Mouse (Mus musculus) left cerebral cortex, adult 9 months (tissue): ENCODE measurements around the gene Fgfr2.

Source experiments
- DNase-seq, 2 experiments: peaks; one replicate each; pipeline ENCODE4 v3.0.0; 2022; ENCODE audit warnings: low spot score in 2 of 2

Fgfr2 gene

DNA sequence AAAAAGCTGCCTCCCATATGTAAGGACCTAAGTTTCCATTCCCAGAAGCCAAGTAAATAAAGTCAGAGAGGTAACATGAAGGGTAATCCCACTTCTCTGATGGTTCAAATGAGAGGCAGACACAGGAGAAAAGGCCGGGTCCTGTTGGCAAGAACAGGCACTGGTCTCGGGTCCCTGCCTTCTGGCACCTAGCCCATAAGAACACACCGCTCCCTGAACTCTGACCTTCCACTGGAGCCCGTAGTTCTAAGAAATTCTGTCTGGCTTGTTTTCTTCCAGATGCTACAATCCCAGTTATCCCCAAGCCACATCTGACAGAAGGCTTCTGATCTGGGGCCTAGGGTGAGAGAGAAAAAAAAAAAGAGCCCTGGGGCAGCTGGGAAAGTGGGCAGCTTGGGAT lies 34.7 kb downstream of the Fgfr2 start:
- no peak for DNase-seq

- no peak for DNase-seq
These were observed 37.7 kb downstream of the Fgfr2 start for GRCm38 (mm10) chr7:133085408-133085807.

DNA sequence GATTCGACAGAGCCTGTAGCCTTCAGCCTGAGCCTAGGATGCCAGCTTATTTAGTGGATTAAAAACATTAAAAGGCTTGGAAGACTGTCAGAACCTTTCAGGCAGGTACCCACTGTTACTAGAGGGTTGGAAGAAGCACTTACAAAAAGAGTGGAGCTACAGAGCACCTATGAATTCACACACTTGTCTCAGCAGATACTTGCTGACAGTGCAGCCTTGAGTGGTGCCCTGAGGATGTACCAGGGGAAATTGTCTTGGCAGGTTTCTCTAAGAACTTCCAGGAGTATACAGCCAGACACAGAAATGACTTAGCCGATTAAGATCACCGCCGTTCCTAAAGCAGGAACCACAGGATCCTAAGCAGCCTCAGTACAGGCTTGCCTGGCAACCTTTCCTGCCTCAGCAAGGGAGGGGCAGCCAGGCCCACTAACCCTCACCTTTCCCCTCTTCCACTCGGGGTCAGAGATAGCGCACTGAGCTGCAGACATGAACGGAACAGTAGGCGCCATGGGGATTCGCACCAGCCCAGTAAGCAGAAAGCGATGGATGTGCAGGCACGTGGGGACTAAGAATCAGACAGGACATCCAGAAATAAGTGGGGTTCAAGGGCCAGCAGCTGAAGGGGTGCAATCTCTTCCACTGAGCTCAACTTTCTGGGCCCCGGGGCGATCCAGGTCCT lies 39.1 kb downstream of the Fgfr2 start:
- no peak for DNase-seq

GRCm38 (mm10) chr7:133078929-133079328 lies 44.2 kb downstream of the Fgfr2 start:
- DNase-seq: no peak

GRCm38 (mm10) chr7:133074462-133075133 lies 48.6 kb downstream of the Fgfr2 start:
- DNase-seq: no peak

- no peak for DNase-seq
These were observed 50.0 kb downstream of the Fgfr2 start for GRCm38 (mm10) chr7:133073147-133073651.

DNA sequence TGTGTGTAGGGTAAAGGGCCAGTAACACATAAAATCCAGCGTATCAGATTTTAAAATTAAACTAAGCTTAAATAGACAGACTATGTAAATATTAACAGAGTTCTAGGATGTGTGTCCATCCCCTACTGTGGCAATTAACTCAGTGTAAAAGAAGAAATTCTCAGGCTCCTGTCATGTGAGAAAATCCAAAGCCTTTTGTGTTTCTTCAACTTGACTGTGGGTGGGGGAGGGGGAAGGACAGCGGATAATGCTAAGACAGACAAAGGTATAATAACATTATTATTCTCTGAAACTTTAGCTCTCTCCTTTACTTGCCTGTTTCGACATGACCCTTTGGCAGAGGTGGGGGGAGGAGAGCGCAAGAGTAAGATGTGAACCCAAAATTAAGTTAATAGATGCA lies 50.6 kb downstream of the Fgfr2 start:
- no peak for DNase-seq

DNA sequence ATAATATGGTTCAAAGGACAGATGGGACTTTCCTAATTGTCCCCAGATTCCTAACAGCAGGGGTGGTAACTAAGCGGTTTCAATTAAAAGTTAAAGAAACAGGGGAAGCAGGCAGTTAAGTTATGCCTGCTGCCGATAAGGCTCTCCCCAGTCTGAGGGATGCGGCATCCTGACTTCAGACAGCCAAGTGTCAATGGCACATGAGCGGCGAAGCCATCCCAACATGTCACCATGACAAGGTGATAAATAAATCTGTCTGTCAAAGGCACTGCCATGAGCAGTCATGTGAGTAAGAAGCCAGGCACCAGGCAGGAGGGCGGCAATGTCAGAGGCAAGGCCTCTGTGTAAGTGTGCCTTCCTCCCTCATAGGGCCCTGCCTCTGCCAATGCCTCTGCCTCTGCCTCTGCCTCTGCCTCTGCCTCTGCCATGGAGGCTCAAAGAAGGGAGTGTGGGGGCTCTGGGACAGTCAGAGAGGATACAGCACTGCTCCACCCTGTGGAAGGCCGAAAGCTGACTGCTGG lies 55.8 kb downstream of the Fgfr2 start:
- DNase-seq: no peak

- peak in 1 of 2 experiments; percentile 57 for DNase-seq
These were observed 56.4 kb downstream of the Fgfr2 start for GRCm38 (mm10) chr7:133066776-133067175.

- DNase-seq: no peak
These were observed 61.1 kb downstream of the Fgfr2 start for GRCm38 (mm10) chr7:133062055-133062454.

GRCm38 (mm10) chr7:133060170-133060569 lies 63.0 kb downstream of the Fgfr2 start:
- no peak for DNase-seq

DNA sequence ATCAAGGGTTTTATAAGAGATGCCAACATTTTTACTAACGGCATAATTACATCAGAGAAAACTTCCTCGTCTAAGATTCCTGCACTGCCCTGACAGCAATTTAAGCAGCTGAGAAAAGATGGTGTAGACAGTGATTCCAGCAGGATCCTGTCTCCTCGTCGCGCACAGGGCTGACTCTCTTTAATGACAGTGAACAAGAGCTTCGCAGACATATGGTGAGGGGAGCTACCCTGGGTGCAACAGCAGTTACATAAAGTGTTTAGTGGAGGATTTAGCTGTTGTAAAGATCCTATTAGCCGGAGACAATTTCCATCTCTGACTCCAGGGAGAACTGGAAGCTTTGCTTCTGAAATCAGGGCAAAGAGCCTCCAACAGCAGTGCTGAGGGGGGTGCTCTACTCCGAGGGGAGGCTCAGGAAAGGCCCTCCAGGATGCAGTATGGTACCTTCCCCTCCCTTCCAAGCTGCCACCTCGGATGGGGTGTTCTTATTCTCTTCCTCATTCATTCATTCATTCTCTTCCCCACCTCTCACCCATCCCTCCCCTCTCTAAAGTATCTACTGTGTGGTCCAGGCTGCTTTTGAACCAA lies 63.5 kb downstream of the Fgfr2 start:
- no peak for DNase-seq

- no peak for DNase-seq
These were observed 64.0 kb downstream of the Fgfr2 start for GRCm38 (mm10) chr7:133059150-133059509.

- no peak for DNase-seq
These were observed 64.5 kb downstream of the Fgfr2 start for GRCm38 (mm10) chr7:133058496-133059149.

DNA sequence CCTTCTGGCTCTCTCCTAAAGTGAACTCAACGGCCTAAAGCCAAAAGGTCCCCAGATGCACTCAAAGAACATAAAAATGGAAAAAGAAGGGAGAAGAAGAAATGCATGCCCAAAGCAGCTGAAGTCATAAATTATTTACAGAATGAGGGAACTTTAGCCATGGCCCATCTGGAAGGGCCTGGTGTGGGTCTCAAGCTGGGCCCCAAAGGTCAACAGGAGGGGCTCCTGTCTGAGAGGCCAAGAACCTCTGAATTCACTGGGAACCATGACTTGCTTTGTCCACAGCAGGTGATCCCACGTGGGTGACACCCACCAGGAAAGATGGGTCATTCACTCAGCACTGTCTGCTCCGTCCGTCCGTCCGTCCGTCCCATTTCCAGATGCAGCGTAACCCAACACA lies 66.2 kb downstream of the Fgfr2 start:
- DNase-seq: no peak

DNA sequence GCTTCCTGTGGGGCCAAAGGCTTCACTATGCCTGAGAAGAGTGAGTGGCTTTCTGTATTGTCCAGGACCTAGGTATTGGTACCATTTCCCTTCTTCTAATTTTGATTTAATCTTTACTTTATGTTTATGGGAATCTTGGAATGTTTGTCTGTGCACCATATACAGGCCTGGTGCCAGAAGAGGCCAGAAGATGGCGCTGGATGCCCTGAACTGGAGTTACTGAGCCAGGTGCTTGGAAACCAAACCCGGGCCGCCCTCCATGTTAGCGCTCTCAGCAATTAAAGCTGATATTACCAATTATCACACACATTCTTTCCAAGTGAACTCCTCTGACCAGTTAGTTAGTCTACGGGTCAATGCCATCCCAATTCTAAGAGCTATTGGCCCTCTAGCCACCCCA lies 68.7 kb downstream of the Fgfr2 start:
- no peak for DNase-seq

DNA sequence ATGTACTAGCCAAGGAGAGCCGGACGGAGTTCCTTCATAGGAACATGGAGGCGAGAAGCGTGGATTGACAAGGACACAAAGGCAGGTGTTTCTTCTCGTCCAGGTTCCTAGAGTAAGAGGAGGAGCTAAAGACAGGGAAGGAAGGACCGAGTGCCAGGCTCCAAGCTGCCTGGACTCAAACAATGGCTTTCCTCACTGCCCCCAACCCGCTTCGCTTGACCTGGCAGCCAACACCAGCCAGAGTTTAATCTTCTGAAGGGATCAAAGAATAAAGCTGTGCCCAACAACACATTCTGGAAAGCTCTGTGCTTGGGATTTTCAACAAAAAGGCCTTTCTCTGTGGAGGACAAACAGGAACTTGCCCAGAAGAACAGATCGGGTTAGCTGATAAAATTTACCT lies 69.4 kb downstream of the Fgfr2 start:
- DNase-seq: no peak

GRCm38 (mm10) chr7:133052819-133053218 lies 70.3 kb downstream of the Fgfr2 start:
- DNase-seq: peak; percentile 35 to 42

DNA sequence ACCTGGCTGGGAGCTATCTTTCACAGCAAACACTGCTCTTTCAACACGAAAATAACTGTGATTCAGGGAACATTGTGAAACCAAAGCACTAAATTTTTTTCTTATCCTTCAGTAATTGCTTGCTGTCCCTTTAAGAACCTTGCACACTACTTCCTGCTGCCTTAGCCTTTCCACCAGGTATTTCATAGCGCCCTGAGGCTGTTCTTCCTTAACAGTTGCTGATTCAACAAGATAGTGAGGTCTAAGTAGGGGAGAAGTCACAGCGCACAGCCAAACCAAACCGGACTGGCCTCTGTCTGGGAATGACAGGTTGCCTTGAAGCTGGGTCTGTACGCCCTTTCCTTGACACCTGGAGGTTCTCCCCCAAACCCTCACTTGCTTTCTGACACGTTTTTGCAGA lies 72.5 kb downstream of the Fgfr2 start:
- DNase-seq: no peak

GRCm38 (mm10) chr7:133048085-133048630 lies 75.0 kb downstream of the Fgfr2 start:
- DNase-seq: no peak

GRCm38 (mm10) chr7:133047287-133047686 lies 75.9 kb downstream of the Fgfr2 start:
- no peak for DNase-seq

DNA sequence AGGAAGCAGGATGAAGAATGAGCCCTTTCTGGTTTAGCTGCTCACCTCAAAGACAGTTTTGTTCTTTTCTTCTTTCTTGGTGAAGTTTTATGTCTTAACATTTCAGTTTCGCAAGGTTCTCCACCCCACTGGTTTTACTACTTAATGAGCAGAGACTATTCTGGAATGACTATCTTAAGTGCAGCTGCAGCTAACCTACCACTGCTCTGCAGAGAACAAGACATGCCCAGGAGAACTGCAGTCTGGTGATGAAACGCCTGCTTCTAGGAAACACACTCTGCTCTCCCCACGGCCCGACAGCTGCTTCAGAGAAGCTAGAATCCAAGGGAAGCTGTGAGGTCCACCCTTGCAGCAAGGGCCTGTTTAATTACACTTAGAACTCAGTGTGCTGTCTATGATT lies 78.4 kb downstream of the Fgfr2 start:
- DNase-seq: no peak
